Mouse (Mus musculus) hindbrain, embryonic 11.5 days (tissue): ENCODE measurements at regions not wholly inside any gene's neighbourhood (a gene's known extent, or its start where the extent isn't known, plus 50 kb on each side); places are given as distances from the start of the nearest gene placed in this dataset.
A peak's percentile ranks its signal among the peaks of the same experiment; 100 is the strongest.

Source experiments
- ATAC-seq: fragments of 200-750 bp; cut with Nextera tagmentation; 2 replicates; pipeline ENCODE4 v1.8.0; 2017; ENCODE audit warnings: mild to moderate bottlenecking, moderate TSS enrichment, moderate library complexity; ENCODE audit not compliant: low FRiP score
- DNase-seq: peaks from one replicate; pipeline ENCODE4 v3.0.0-alpha.2; 2015; ENCODE audit warnings: low spot score
- H3K27ac ChIP-seq: fragments of 300-500 bp; sonication (generic); 2 replicates; pipeline ENCODE4 v1.5.1; 2014; ENCODE audit warnings: mild to moderate bottlenecking, low read depth, low read length
- H3K27me3 ChIP-seq: fragments of 300-500 bp; sonication (generic); 2 replicates; pipeline ENCODE4 v1.6.1; 2014; ENCODE audit warnings: mild to moderate bottlenecking, low read length, moderate library complexity, mixed read lengths; ENCODE audit not compliant: control insufficient read depth, insufficient read depth
- H3K36me3 ChIP-seq: fragments of 300-500 bp; sonication (generic); 2 replicates; pipeline ENCODE4 v1.6.1; 2014; ENCODE audit warnings: mild to moderate bottlenecking, low read length, moderate library complexity, mixed read lengths; ENCODE audit not compliant: control insufficient read depth, insufficient read depth
- H3K4me1 ChIP-seq: fragments of 300-500 bp; sonication (generic); replicated peaks from 2 replicates; pipeline ENCODE4 v1.6.1; 2014; ENCODE audit warnings: low read length, mixed read lengths; ENCODE audit not compliant: control insufficient read depth, insufficient read depth
- H3K4me2 ChIP-seq: fragments of 300-500 bp; sonication (generic); replicated peaks from 2 replicates; pipeline ENCODE4 v1.6.1; 2014; ENCODE audit warnings: mild to moderate bottlenecking, low read depth, low read length
- H3K4me3 ChIP-seq: fragments of 300-500 bp; sonication (generic); 2 replicates; pipeline ENCODE4 v1.5.1; 2014; ENCODE audit warnings: low read depth, low read length
- H3K9ac ChIP-seq: fragments of 300-500 bp; sonication (generic); 2 replicates; pipeline ENCODE4 v1.6.1; 2014; ENCODE audit warnings: low read depth, low read length
- H3K9me3 ChIP-seq: fragments of 300-500 bp; sonication (generic); 2 replicates; pipeline ENCODE4 v1.6.1; 2016; ENCODE audit warnings: low read length; ENCODE audit not compliant: control insufficient read depth
- WGBS: fragments of 180-500 bp; shearing (Covaris S2); extraction: QIAGEN DNeasy Blood & Tissue Kit; methylation state at CpG from one replicate; pipeline ENCODE4 v1.1.7; 2014; 5-methylcytosine and 5-hydroxymethylcytosine counted together

DNA sequence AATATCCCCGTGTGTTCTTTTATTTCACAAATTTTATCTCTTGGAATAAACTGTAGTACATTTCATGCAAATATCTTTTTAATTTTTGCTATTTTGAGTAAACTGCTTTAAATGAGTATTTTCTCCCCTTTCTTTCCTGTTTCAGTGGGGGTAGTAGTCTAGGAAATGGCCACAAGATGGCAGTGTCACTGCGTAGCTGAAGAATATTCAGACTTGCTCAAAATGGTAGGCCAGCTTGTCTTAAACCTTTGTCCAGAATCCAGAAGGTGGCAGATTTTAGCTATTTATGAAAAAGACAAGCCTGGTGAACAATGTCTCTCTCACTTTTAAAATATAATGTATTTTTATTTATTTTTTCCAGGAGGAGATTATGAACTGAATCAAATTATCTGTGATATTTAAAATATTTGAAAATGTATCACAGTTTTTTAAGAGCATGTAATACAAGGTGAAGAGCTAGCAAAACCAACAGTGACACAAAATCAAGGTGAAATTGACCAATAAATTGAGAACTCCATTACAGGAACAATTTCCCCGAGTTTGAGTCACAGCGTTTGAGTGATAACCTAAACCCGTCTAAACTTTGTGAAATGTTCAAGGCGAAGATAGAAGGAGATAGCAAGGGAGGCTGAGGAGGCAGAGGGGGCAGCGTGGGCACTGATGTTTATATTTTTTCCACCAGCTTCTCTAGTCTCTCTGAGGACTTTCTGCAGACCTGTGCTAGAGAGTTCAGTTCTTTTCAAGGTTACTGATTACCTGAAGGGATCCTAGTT, 285.5 kb downstream of the Olfm4 start:
- ATAC-seq: peak; percentile 68
- no peak overlapping the region for H3K4me3 ChIP-seq
- no peaks in the 10 kb centered on the region for H3K36me3 ChIP-seq
- no peak overlapping the region for H3K4me2 ChIP-seq
- no peaks in the 10 kb centered on the region for H3K27me3 ChIP-seq
- no peaks in the 10 kb centered on the region for H3K9me3 ChIP-seq
- H3K9ac ChIP-seq: no peak overlapping the region
- WGBS: 60% methylated on average over 7 of the region's 7 CpGs
- H3K27ac ChIP-seq: no peak overlapping the region
- peak; percentile 86 for DNase-seq
- H3K4me1 ChIP-seq: no peaks in the 10 kb centered on the region

DNA sequence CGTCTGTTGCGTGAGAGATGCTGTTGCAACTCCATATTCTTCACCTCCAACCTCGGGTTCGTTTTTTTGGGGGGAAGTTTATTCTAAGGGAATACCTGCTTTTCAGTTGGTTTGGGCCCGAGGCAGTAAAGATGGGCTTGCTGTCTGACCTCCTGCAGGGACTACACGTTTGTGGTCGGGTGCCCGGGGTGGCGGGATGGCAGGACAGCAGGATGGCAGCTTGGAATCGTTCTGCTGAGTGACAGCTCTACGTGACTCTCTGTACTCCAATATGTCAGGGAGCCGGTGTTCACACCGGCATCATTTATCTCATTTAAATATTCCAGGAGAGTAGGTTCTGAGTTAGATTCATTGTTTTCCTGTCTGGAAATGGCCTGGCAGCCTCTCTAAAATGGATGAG, 286.2 kb downstream of the Olfm4 start:
- Histone ChIP-seq H3K4me1 (no peaks in the 10 kb centered on the region), H3K27ac (no peak overlapping the region), H3K9me3 (no peaks in the 10 kb centered on the region), H3K4me2 (no peak overlapping the region), H3K27me3 (no peaks in the 10 kb centered on the region), H3K9ac (no peak overlapping the region), H3K36me3 (no peaks in the 10 kb centered on the region), H3K4me3 (no peak overlapping the region)
- ATAC-seq (peak; percentile 29; the same call in 1 of the 2 replicates), DNase-seq (no peak)
- WGBS: 66% methylated on average over 13 of the region's 13 CpGs

- Histone ChIP-seq H3K4me2 (no peak overlapping the region), H3K4me3 (no peak overlapping the region), H3K4me1 (no peaks in the 10 kb centered on the region), H3K27me3 (no peaks in the 10 kb centered on the region), H3K27ac (no peak overlapping the region), H3K9ac (no peak overlapping the region), H3K36me3 (no peaks in the 10 kb centered on the region), H3K9me3 (no peaks in the 10 kb centered on the region)
- no peak for ATAC-seq
- no peak for DNase-seq
- 74% methylated on average over 4 of the region's 4 CpGs for WGBS
Observed at GRCm38 (mm10) chr14:80280188-80280587, 296.3 kb downstream of the Olfm4 start.

GRCm38 (mm10) chr14:80283726-80284125, 299.8 kb downstream of the Olfm4 start:
- no peak overlapping the region for H3K9ac ChIP-seq
- H3K4me3 ChIP-seq: no peak overlapping the region
- no peaks in the 10 kb centered on the region for H3K4me1 ChIP-seq
- DNase-seq (no peak), ATAC-seq (no peak)
- no peak overlapping the region for H3K4me2 ChIP-seq
- no peaks in the 10 kb centered on the region for H3K9me3 ChIP-seq
- H3K36me3 ChIP-seq: no peaks in the 10 kb centered on the region
- H3K27ac ChIP-seq: no peak overlapping the region
- H3K27me3 ChIP-seq: no peaks in the 10 kb centered on the region
- 85% methylated on average over 2 of the region's 2 CpGs for WGBS

GRCm38 (mm10) chr14:80291360-80291759, 307.5 kb downstream of the Olfm4 start:
- Histone ChIP-seq H3K36me3 (no peaks in the 10 kb centered on the region), H3K4me1 (no peaks in the 10 kb centered on the region), H3K9ac (no peak overlapping the region), H3K9me3 (no peaks in the 10 kb centered on the region), H3K4me3 (no peak overlapping the region), H3K27me3 (no peaks in the 10 kb centered on the region), H3K27ac (no peak overlapping the region), H3K4me2 (no peak overlapping the region)
- no peak for ATAC-seq
- DNase-seq: no peak
- 84% methylated on average over 4 of the region's 4 CpGs for WGBS

GRCm38 (mm10) chr14:80293378-80293777, 309.5 kb downstream of the Olfm4 start:
- ATAC-seq: no peak
- Histone ChIP-seq H3K4me3 (no peak overlapping the region), H3K27me3 (no peaks in the 10 kb centered on the region), H3K4me2 (no peak overlapping the region), H3K9me3 (no peaks in the 10 kb centered on the region), H3K36me3 (no peaks in the 10 kb centered on the region), H3K27ac (no peak overlapping the region), H3K9ac (no peak overlapping the region), H3K4me1 (no peaks in the 10 kb centered on the region)
- no peak for DNase-seq
- WGBS: 92% methylated on average over 4 of the region's 4 CpGs

GRCm38 (mm10) chr14:80329651-80330050, 345.8 kb downstream of the Olfm4 start:
- no peaks in the 10 kb centered on the region for H3K27me3 ChIP-seq
- no peak for ATAC-seq
- H3K9ac ChIP-seq: no peak overlapping the region
- no peaks in the 10 kb centered on the region for H3K36me3 ChIP-seq
- no peak overlapping the region for H3K27ac ChIP-seq
- no peak for DNase-seq
- 7% methylated on average over 2 of the region's 2 CpGs for WGBS
- H3K4me3 ChIP-seq: no peak overlapping the region
- no peak overlapping the region for H3K4me2 ChIP-seq
- no peaks in the 10 kb centered on the region for H3K4me1 ChIP-seq
- H3K9me3 ChIP-seq: no peaks in the 10 kb centered on the region

DNA sequence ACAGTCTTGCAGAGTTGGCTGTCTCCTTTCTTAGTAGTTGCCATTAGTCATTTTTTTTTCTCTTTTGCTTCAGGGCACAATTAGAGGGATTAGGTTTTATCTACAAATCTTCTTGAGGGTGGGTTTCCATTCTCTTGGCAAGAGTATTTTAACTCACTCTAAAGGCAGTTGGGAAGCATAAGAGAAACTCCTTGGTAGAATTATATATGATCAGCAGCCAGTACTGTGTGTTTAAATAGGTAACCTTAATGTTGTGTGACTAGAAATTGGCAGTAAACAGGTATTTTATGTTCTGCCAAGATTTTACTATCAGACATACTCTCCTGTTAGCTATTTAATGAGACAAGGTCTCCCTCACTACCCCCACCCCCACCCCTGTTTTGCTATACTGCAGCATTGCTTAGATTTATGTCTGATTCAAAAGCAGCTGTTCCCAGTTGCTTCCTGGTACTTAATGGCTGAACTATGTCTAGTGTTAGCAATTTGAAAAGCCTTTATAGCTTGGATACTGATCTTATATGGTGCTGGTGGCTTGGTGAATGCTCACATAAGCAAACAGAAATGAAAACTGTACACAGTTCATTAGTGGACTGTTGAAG, 378.2 kb downstream of the Olfm4 start:
- Histone ChIP-seq H3K36me3 (no peaks in the 10 kb centered on the region), H3K9ac (no peak overlapping the region), H3K27ac (no peak overlapping the region), H3K9me3 (no peaks in the 10 kb centered on the region), H3K4me1 (no peaks in the 10 kb centered on the region), H3K27me3 (no peaks in the 10 kb centered on the region), H3K4me2 (no peak overlapping the region), H3K4me3 (no peak overlapping the region)
- no peak for DNase-seq
- ATAC-seq: no peak
